Mouse (Mus musculus) intestine, postnatal 0 days (tissue): Measurements from ENCODE around the gene Pus1. TPM values are rescaled to one million over a fixed set of nuclear protein-coding genes. Genes with fewer than 3 reads are reported as not detected.

Source experiments
- ATAC-seq: fragments of 200-750 bp; cut with Nextera tagmentation; 2 replicates; pipeline ENCODE4 v1.8.0; 2017; ENCODE audit warnings: mild to moderate bottlenecking, moderate TSS enrichment, moderate library complexity
- H3K27ac ChIP-seq: fragments of 300-500 bp; sonication (generic); 2 replicates; pipeline ENCODE4 v1.5.1; 2014; ENCODE audit warnings: mild to moderate bottlenecking, low read depth, low read length, moderate library complexity
- H3K27me3 ChIP-seq: fragments of 300-500 bp; sonication (generic); replicated peaks from 2 replicates; pipeline ENCODE4 v1.6.1; 2014; ENCODE audit warnings: low read length, mixed read lengths; ENCODE audit not compliant: control insufficient read depth, insufficient read depth
- H3K36me3 ChIP-seq: fragments of 300-500 bp; sonication (generic); 2 replicates; pipeline ENCODE4 v1.6.1; 2014; ENCODE audit warnings: mild to moderate bottlenecking, moderate library complexity; ENCODE audit not compliant: control insufficient read depth, insufficient read depth
- H3K4me1 ChIP-seq: fragments of 300-500 bp; sonication (generic); replicated peaks from 2 replicates; pipeline ENCODE4 v1.6.1; 2014; ENCODE audit warnings: antibody characterized with exemption, low read length, mixed read lengths; ENCODE audit not compliant: control insufficient read depth, insufficient read depth
- H3K4me2 ChIP-seq: fragments of 300-500 bp; sonication (generic); replicated peaks from 2 replicates; pipeline ENCODE4 v1.6.1; 2014; ENCODE audit warnings: low read depth, mild to moderate bottlenecking, moderate library complexity
- H3K4me3 ChIP-seq: fragments of 300-500 bp; sonication (generic); 2 replicates; pipeline ENCODE4 v1.5.1; 2014; ENCODE audit warnings: low read depth, low read length
- H3K9ac ChIP-seq: fragments of 300-500 bp; sonication (generic); 2 replicates; pipeline ENCODE4 v1.6.1; 2014; ENCODE audit warnings: mild to moderate bottlenecking, low read depth, low read length
- H3K9me3 ChIP-seq: fragments of 300-500 bp; sonication (generic); 2 replicates; pipeline ENCODE4 v1.6.1; 2016; ENCODE audit warnings: mixed run types; ENCODE audit not compliant: control insufficient read depth
- CTCF ChIP-seq: sonication (generic); IDR thresholded peaks from 2 replicates; pipeline ENCODE4 v1.5.1; 2016; ENCODE audit warnings: low read depth, mild to moderate bottlenecking, control low read depth, antibody characterized with exemption, moderate library complexity
- WGBS: fragments of 180-500 bp; shearing (Covaris S2); extraction: QIAGEN DNeasy Blood & Tissue Kit; methylation state at CpG from one replicate; pipeline ENCODE4 v1.1.7; 2014; 5-methylcytosine and 5-hydroxymethylcytosine counted together
- polyA plus RNA-seq: library from polyadenylated mRNA; unstranded; fragments of >200 nt; fragmentation: Nextera tagmentation; extraction: Ambion mirVana; gene quantifications from 2 replicates; pipeline ENCODE4 v1.2.1, GENCODE M21; 2015

The Pus1 gene
- polyA plus RNA-seq, 1 experiment from 2014 or later = 30.5 TPM

DNA sequence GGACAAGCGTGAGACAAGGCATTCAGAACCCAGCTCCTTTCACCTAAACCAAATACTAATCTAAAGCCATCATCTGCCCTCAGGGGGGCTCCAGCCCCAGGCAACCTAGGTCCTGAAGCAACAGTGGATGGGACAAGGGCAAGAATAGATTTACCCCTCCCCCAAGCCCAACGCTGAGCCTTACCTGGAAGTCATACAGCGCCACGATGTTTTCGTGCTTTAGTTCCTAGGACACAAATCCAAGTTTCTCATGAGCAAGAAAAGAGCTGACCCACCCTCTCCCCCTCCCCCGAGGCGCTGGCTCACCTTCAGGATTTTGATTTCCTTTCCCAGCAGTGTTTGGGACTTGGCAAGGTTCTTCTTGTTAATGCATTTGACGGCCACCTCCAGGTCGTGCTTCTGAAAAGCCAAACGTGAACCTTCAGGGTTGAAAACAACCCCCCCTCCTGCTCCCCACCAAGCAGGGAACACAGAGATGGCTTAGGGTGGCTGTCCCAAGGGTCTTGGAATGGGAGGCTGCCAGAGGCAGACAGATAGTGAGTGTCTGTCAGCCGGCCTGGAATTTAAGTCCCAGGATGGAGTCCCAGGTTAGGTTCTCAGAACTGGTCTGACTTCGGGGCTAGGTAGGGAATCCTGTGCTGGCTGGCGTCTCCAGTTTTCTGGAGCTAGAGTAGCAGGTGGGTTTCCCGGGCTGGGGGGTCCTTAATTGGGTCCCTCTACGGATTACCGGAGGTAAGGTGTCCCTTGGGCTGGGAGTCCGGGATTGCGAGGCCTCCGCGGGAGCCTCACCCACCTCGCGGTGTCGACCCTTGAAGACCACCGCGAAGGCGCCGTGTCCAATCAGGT is 28.6 kb upstream of the Pus1 start:
- under 1% methylated on average over 27 of the region's 27 CpGs for WGBS
- ATAC-seq = no peak
- H3K9ac ChIP-seq = peak overlapping the region; percentile 85

DNA sequence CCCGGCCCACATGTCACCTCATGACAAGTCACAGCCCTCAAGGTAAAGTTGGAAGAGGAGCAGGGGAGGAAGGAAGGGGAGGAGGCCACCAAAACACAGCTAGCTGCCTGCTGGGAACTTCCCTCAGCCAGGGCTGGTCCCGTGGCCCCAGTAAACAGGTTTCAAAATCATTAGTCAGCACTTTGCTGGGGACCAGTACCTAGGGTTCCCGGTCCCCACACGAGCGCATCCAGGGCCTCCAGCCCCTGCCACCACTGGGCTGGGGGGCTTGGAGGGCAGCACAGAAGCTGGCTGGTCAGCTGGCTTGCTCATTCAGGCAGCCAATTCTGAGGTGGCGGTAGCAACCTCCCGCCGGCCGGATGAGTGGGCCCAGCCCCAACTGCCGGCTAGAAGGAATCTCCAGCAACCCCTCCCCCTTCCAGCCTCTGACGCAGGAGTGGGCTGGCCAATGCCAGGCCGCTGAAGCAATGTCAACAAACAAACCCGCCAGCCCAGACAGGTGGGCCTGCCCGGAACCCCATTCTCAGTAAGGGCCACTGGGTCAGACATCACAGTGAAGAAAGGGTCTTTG is 27.7 kb upstream of the Pus1 start:
- H3K27ac ChIP-seq = peak overlapping the region; percentile 86

More for the DNA sequence above, 28.6 kb upstream of the Pus1 start:
- H3K27ac ChIP-seq = peak overlapping the region; percentile 86
- peaks cover 4% of the 10 kb centered on the region for H3K4me1 ChIP-seq
- H3K36me3 ChIP-seq = peaks cover 4% of the 10 kb centered on the region; the same call in 1 of the 2 replicates
- H3K4me2 ChIP-seq = peak overlapping the region; percentile 97
- H3K4me3 ChIP-seq = peak overlapping the region; percentile 77
- H3K9me3 ChIP-seq = no peaks in the 10 kb centered on the region
- no peaks in the 10 kb centered on the region for H3K27me3 ChIP-seq
- TF ChIP-seq CTCF = no peak

DNA sequence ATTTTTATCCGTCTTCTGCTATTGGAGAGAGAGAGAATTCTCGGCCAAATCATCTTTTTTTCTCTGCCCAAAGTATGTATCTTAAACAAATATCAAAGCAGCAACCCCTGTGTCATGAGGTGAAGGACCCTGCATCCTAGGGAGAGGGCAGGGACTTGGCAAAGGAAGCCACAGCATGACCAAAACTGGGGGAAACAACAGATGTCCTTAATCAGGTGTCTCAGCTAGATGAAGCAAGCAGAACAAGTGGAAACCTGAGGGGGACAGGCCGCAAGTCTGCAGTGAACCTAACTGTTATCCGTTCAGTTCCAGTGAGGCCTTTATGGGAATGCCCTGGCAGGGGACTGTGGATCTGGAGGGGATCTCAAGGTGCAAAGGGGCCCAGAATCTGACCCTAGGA is 27.0 kb upstream of the Pus1 start:
- H3K9me3 ChIP-seq = no peaks in the 10 kb centered on the region
- H3K4me2 ChIP-seq = peak overlapping the region; percentile 97
- no peaks in the 10 kb centered on the region for H3K27me3 ChIP-seq
- peaks cover 4% of the 10 kb centered on the region for H3K4me1 ChIP-seq
- H3K9ac ChIP-seq = peak overlapping the region; percentile 85; the same call in 1 of the 2 replicates
- H3K4me3 ChIP-seq = peak overlapping the region; percentile 77; the same call in 1 of the 2 replicates
- 79% methylated on average over 4 of the region's 4 CpGs for WGBS
- TF ChIP-seq CTCF = no peak
- peaks cover 4% of the 10 kb centered on the region; the same call in 1 of the 2 replicates for H3K36me3 ChIP-seq
- no peak for ATAC-seq
- H3K27ac ChIP-seq = peak overlapping the region; percentile 86; the same call in 1 of the 2 replicates

More for the DNA sequence above, 27.7 kb upstream of the Pus1 start:
- Histone ChIP-seq H3K4me3 (peak overlapping the region; percentile 77), H3K9me3 (no peaks in the 10 kb centered on the region), H3K36me3 (peaks cover 4% of the 10 kb centered on the region; the same call in 1 of the 2 replicates), H3K9ac (peak overlapping the region; percentile 85), H3K4me1 (peaks cover 4% of the 10 kb centered on the region), H3K4me2 (peak overlapping the region; percentile 97), H3K27me3 (no peaks in the 10 kb centered on the region)
- WGBS = 1% methylated on average over 14 of the region's 14 CpGs
- peak; percentile 66 for ATAC-seq
- TF ChIP-seq CTCF = no peak

DNA sequence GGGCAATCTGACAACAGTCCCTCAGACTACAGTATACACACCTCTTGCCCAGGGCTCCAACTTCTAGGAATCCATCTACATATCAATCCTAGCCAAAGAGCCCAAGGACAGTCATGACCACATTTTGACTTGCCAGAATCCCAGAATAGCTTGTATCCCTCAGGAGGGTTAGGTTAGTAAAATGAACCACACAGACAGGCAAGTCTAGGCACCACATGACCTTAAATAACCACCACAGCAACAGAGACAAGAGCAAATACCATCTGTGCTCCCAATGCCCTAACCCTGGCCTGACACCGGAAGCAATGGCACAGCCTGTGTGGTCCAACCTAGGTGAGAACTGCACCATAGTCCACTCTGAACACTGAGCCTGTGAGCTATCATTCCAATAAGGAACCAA is 26.2 kb upstream of the Pus1 start:
- Histone ChIP-seq H3K36me3 (peaks cover 4% of the 10 kb centered on the region; the same call in 1 of the 2 replicates), H3K4me1 (peaks cover 4% of the 10 kb centered on the region), H3K9me3 (no peaks in the 10 kb centered on the region), H3K4me3 (no peak overlapping the region), H3K27ac (no peak overlapping the region), H3K27me3 (no peaks in the 10 kb centered on the region), H3K4me2 (no peak overlapping the region), H3K9ac (no peak overlapping the region)
- WGBS = 87% methylated on average over 1 of the region's 1 CpGs
- ATAC-seq = no peak
- TF ChIP-seq CTCF = no peak

DNA sequence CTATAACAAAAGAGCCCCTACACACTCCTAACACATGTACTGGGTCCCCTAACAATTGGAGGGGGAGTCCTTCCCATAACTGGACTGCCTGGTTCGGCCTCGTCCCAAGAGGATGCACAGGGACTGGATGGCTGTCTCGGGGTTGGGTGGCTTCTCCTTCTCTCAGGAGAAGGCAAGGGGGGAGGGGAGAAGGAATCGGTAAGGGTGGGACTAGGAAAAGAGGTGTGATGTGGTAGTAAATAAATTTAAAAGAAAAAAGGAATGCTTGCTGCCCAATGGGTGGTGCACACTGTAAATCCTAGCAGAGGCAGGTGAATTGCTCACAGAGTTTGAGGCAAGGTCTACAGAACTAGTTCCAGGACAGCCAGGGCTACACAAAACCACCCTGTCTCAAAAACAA is 25.7 kb upstream of the Pus1 start:
- no peaks in the 10 kb centered on the region for H3K9me3 ChIP-seq
- no peak overlapping the region for H3K4me2 ChIP-seq
- H3K9ac ChIP-seq = no peak overlapping the region
- no peak for ATAC-seq
- H3K36me3 ChIP-seq = peaks cover 4% of the 10 kb centered on the region; the same call in 1 of the 2 replicates
- H3K4me1 ChIP-seq = peaks cover 4% of the 10 kb centered on the region
- TF ChIP-seq CTCF = no peak
- no peak overlapping the region for H3K4me3 ChIP-seq
- WGBS = 85% methylated on average over 4 of the region's 4 CpGs
- H3K27me3 ChIP-seq = no peaks in the 10 kb centered on the region
- H3K27ac ChIP-seq = no peak overlapping the region

DNA sequence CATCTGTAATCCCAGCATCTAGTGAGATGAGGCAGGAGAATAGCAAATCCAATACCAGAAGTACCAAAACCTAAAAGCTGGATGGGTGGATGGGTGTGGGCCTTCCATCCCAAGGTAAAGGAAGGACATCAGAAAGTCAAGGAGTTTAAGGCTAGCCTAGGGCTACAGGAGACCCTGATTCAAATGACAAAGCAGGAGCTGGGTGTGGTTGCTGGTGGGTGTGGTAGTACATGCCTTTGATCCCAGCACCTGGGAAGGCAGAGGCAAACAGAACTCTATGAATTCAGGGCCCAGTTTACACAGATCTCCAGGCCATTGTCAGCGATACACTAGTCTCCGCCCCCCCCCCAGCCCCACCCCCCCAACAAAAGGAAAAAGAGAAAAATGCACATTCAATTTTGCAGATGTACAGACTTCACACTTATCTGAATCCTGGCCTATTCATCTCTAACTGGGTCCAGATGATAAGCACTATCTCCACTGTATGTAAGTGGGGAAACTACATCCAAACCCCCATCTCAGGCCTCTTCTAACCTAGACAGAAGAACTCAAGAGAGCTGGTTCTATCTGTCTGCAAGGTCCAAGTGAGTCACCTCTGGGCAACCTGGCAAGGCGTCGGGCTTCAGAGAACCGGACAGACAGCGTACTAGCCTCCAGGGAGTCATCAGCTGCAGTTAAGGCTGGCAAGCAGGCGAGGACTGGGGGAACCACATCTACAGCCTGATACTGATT is 23.7 kb upstream of the Pus1 start:
- ATAC-seq = no peak
- no peak overlapping the region for H3K9ac ChIP-seq

More for the DNA sequence above, 23.7 kb upstream of the Pus1 start:
- Histone ChIP-seq H3K27me3 (no peaks in the 10 kb centered on the region), H3K27ac (no peak overlapping the region), H3K36me3 (peaks cover 14% of the 10 kb centered on the region; the same call in 1 of the 2 replicates), H3K4me3 (no peak overlapping the region), H3K4me2 (no peak overlapping the region), H3K9me3 (no peaks in the 10 kb centered on the region), H3K4me1 (peaks cover 4% of the 10 kb centered on the region)
- 75% methylated on average over 7 of the region's 7 CpGs for WGBS
- TF ChIP-seq CTCF = no peak
